Mouse (Mus musculus) brain, embryonic 14.5 days (tissue): Measurements from ENCODE around the gene Nacc1. TPM values are rescaled to one million over a fixed set of nuclear protein-coding genes. Genes with fewer than 3 reads are reported as not detected.

ENCODE experiments used
- DNase-seq: peaks from one replicate; pipeline ENCODE4 v3.0.0-alpha.2; 2011; ENCODE audit warnings: low read depth
- CTCF ChIP-seq: fragments of 200-500 bp; IDR thresholded peaks from 2 replicates; pipeline ENCODE4 v1.5.1; 2012; ENCODE audit warnings: inconsistent platforms, mild to moderate bottlenecking, moderate library complexity, borderline replicate concordance; ENCODE audit not compliant: insufficient read depth, insufficient read length; ENCODE audit errors: extremely low read depth
- POLR2A ChIP-seq: fragments of 200-500 bp; IDR thresholded peaks from 2 replicates; pipeline ENCODE4 v1.6.1; 2012; ENCODE audit warnings: mild to moderate bottlenecking, inconsistent platforms, borderline replicate concordance; ENCODE audit not compliant: poor library complexity, insufficient read depth, insufficient read length, severe bottlenecking; ENCODE audit errors: extremely low read depth
- polyA plus RNA-seq: library from polyadenylated mRNA; depleted of rRNA; stranded (reverse); fragments of >200 nt; gene quantifications from 2 replicates; pipeline ENCODE4 v1.2.3, GENCODE M21; 2012; rRNA removed

Gene Nacc1
- polyA plus RNA-seq = 81.8 and 87.0 TPM in 2 replicates

GRCm38 (mm10) chr8:84687705-84688100 is at the start of gene Nacc1:
Nacc1 (minus strand) TSS chr8:84687862.
- peak; percentile 77 for TF ChIP-seq POLR2A
- TF ChIP-seq CTCF = 0 out of 2 replicates have a peak, but pooled peaks have one; percentile 8
- peak; percentile 96 for DNase-seq

GRCm38 (mm10) chr8:84736521-84736920 is 48.9 kb upstream of the Nacc1 start:
- TF ChIP-seq POLR2A (no peak), CTCF (no peak)
- DNase-seq = no peak

GRCm38 (mm10) chr8:84735597-84735996 is 47.9 kb upstream of the Nacc1 start:
- DNase-seq = no peak

DNA sequence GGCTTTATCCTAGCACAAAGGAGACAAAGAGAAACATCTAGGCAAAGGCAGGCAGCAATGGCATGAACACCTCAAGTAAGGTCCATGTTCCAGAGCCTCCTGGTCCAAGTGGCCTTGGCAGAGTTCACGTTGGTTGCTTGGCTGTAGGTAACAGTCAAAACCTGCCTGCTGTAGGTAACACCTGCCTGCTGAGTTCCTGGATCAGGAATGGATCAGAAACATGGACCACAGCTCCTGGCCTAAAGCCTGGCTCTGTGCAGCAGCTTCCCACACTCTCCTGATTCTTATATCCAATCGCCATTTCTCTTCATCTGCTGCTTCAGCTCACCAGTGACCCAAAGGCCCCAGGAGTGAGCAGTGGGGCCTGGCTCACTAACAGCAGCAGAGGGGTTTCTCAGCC is 47.0 kb upstream of the Nacc1 start:
- TF ChIP-seq POLR2A = no peak
- DNase-seq = no peak

More at GRCm38 (mm10) chr8:84735597-84735996, 47.9 kb upstream of the Nacc1 start:
- TF ChIP-seq POLR2A = no peak
- no peak for TF ChIP-seq CTCF

- no peak for TF ChIP-seq CTCF
These were observed 46.3 kb upstream of the Nacc1 start for GRCm38 (mm10) chr8:84733959-84734358.

DNA sequence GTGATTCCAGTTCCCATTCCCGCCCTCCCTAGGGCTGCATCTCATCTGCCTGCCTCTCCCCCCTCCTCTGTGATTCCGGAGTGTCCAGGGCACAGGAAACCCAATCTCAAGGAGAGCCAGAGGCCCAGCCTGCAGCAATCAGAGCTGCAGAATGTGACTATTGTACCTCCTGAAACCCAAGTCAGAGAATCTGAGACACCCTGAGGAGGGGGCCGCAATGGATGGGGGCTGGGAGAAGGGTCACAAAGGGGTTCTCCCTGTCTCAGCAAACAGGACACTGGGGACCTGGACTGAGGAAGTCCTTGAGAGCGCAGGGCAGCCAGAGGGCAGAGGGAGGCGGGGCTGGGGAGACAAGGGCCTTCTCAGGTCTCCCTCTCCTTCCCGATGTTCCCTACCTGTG is 45.3 kb upstream of the Nacc1 start:
- DNase-seq = no peak
- TF ChIP-seq CTCF = no peak
- TF ChIP-seq POLR2A = no peak

More at GRCm38 (mm10) chr8:84733959-84734358, 46.3 kb upstream of the Nacc1 start:
- no peak for DNase-seq

- TF ChIP-seq POLR2A (no peak), CTCF (no peak)
- DNase-seq = no peak
These were observed 44.9 kb upstream of the Nacc1 start for GRCm38 (mm10) chr8:84732545-84732944.

- peak; percentile 66 for DNase-seq
- no peak for TF ChIP-seq CTCF
These were observed 43.9 kb upstream of the Nacc1 start for GRCm38 (mm10) chr8:84731371-84732177.

DNA sequence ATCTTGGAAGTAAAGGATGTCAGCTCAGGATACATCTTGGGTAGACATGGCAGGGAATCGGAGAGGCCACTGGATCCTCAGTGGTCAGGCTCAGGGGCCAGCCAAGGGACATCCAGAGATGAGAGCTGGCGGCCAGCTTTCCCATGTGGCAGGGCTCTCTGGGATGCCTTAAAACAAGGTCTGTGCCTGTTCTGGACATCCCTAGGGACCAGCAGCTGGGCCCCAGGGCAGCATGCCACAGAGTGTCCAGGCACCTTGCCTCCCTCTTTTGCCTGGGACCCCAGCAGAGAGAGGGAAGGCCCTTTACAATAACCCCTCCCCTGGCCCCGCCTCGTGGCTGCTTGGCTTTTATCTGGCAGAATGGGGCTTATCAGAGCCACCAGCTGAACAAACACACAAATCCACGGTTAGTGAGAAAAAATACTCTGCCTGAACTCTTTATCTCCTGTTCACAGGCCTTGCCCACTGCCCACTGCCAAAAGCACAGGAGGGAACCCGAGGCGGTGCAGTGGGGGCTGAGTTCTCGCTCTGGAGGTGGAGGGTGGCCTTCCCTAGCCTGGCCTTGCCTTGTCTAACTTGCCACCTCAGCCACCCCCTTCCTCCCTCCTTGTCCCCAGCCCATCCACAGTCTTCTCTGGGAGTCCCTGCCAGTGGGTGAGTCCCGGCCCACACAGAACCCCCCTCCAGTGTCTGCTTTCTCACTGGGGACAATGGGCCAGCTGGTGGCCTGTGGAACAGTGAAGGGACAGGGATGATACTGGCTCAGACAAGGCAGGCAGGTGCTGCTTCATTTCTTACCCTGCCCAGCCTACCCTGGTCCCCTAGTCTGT is 43.1 kb upstream of the Nacc1 start:
- no peak for TF ChIP-seq CTCF
- no peak for TF ChIP-seq POLR2A

GRCm38 (mm10) chr8:84729921-84730362 is 42.3 kb upstream of the Nacc1 start:
- no peak for TF ChIP-seq CTCF
- no peak for TF ChIP-seq POLR2A
- peak; percentile 79 for DNase-seq

More for the DNA sequence above, 43.1 kb upstream of the Nacc1 start:
- DNase-seq = peak; percentile 79

- DNase-seq = peak; percentile 96
- TF ChIP-seq POLR2A (no peak), CTCF (no peak)
These were observed 40.8 kb upstream of the Nacc1 start for GRCm38 (mm10) chr8:84728474-84728873.

DNA sequence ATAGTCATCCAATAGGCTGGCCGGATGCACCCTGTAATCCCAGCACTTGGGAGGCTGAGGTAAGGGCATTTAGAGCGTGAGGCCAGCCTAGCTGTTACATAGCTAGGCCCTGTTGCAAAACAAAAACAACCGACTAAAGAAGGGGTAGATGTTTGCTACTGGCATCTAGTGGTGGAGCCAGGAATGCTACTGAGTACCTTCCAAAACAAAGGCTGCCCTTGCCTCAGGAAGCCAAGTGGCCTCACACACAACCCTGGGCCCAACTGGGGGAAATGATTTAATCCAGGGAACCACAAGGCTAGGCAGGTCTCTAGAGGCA is 38.2 kb upstream of the Nacc1 start:
- TF ChIP-seq POLR2A = no peak
- peak; percentile 42; the same call in 1 of the 2 replicates for TF ChIP-seq CTCF
- DNase-seq = peak; percentile 76

GRCm38 (mm10) chr8:84725246-84725940 is 37.7 kb upstream of the Nacc1 start:
- no peak for DNase-seq
- TF ChIP-seq POLR2A = no peak
- TF ChIP-seq CTCF = no peak

GRCm38 (mm10) chr8:84724683-84725082 is 37.0 kb upstream of the Nacc1 start:
- TF ChIP-seq POLR2A (no peak), CTCF (no peak)
- DNase-seq = no peak

DNA sequence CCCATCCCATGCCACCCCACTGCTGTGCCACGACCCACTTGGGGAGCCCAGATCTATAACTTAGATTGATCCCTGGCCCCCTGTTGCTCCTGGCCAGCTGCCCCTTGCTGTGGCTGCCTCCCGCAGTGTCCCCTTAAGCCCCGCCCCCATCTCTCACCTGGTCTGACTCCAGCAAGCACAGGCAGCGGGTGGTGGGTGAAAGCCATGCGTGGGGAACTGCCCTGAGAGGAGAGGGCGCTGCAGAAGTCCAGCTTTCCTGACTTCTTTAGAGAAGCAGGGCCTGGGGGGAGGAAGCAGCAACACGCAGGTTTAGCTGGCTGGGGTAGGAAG is 35.9 kb upstream of the Nacc1 start:
- DNase-seq = no peak
- TF ChIP-seq CTCF (no peak), POLR2A (no peak)
